Mouse (Mus musculus): Measurements from ENCODE around the gene Gm47841. TPM values are rescaled to one million over a fixed set of nuclear protein-coding genes. Genes with fewer than 3 reads are reported as not detected.

The Gm47841 gene
- polyA plus RNA-seq, 1 experiment from 2014 or later = not detected

DNA sequence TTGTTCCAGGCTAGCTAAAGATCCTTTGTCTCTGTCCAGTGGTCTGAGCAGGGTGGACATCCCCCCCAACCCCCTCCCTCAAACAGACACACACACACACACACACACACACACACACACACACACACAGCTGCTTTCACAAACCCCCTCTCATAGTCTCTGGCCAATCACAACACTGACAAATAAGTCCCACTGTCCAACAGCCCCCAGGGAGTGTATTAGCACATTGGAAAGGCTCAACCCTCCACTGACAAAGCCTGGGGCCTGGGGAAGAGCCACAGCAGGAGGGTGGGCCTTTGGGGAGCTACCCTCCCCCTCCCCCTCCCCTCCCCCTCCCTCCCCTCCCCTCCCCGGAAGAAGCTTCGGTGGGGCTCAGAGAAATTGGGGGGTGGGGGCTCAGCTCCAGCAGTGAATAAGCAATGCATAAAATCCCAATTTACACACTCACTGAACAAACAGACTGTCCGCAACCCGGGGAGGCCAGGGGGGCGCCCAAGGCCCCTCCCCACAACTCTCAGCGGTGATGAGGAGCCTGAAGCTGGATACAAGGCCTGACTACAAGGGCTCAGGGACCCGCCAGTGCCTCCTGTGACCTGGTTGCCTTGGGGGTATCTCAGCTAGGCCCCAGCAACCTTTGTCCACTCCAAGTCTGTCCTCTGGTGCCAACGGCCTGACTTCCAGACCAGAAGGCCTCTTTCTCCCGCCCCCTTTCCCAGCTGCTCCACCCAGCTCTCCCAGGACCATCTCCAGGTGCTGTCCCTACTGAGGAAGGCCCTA lies 19.9 kb upstream of the Gm47841 start:
- Histone ChIP-seq H3K4me3 (ENCODE audit: low read depth, low read length) (no peak overlapping the region), H3K9me3 (replicated peaks; ENCODE audit: control insufficient read depth, low read length, poor library complexity, severe bottlenecking) (no peaks in the 10 kb centered on the region), H3K27me3 (ENCODE audit: control insufficient read depth, insufficient read depth, low read depth, low read length) (no peaks in the 10 kb centered on the region), H3K9ac (ENCODE audit: low read depth, low read length) (no peak overlapping the region), H3K27ac (ENCODE audit: low read length) (no peak overlapping the region), H3K36me3 (ENCODE audit: control insufficient read depth, insufficient read depth, low read length) (no peaks in the 10 kb centered on the region), H3K4me1 (ENCODE audit: control insufficient read depth, insufficient read depth, low read length) (peaks cover 9% of the 10 kb centered on the region; the same call in 1 of the 2 replicates), H3K4me2 (ENCODE audit: low read length) (no peak overlapping the region)
- WGBS = 22% methylated on average over 7 of the region's 9 CpGs
- ATAC-seq = no peak

- no peaks in the 10 kb centered on the region for H3K9me3 ChIP-seq (replicated peaks; ENCODE audit: control insufficient read depth, low read length, poor library complexity, severe bottlenecking)
- no peak for ATAC-seq
- H3K27ac ChIP-seq (ENCODE audit: low read length) = no peak overlapping the region
- H3K4me2 ChIP-seq (ENCODE audit: low read length) = no peak overlapping the region
- 10% methylated on average over 5 of the region's 6 CpGs for WGBS
- no peaks in the 10 kb centered on the region for H3K36me3 ChIP-seq (ENCODE audit: control insufficient read depth, insufficient read depth, low read length)
- no peak overlapping the region for H3K9ac ChIP-seq (ENCODE audit: low read depth, low read length)
- no peak overlapping the region for H3K4me3 ChIP-seq (ENCODE audit: low read depth, low read length)
- no peaks in the 10 kb centered on the region for H3K27me3 ChIP-seq (ENCODE audit: control insufficient read depth, insufficient read depth, low read depth, low read length)
- H3K4me1 ChIP-seq (ENCODE audit: control insufficient read depth, insufficient read depth, low read length) = peaks cover 9% of the 10 kb centered on the region; the same call in 1 of the 2 replicates
These were observed 19.2 kb upstream of the Gm47841 start for GRCm38 (mm10) chr15:101066364-101066847.

GRCm38 (mm10) chr15:101065069-101065468 lies 17.9 kb upstream of the Gm47841 start:
- WGBS = 22% methylated on average over 6 of the region's 6 CpGs
- peaks cover 9% of the 10 kb centered on the region; the same call in 1 of the 2 replicates for H3K4me1 ChIP-seq (ENCODE audit: control insufficient read depth, insufficient read depth, low read length)

GRCm38 (mm10) chr15:101060280-101060852 lies 13.2 kb upstream of the Gm47841 start:
- H3K36me3 ChIP-seq (ENCODE audit: control insufficient read depth, insufficient read depth, low read length) = no peaks in the 10 kb centered on the region
- H3K4me2 ChIP-seq (ENCODE audit: low read length) = no peak overlapping the region
- no peak overlapping the region for H3K4me3 ChIP-seq (ENCODE audit: low read depth, low read length)
- H3K9me3 ChIP-seq (replicated peaks; ENCODE audit: control insufficient read depth, low read length, poor library complexity, severe bottlenecking) = no peaks in the 10 kb centered on the region
- H3K27ac ChIP-seq (ENCODE audit: low read length) = no peak overlapping the region
- no peaks in the 10 kb centered on the region for H3K4me1 ChIP-seq (ENCODE audit: control insufficient read depth, insufficient read depth, low read length)
- H3K27me3 ChIP-seq (ENCODE audit: control insufficient read depth, insufficient read depth, low read depth, low read length) = peaks cover 3% of the 10 kb centered on the region
- 35% methylated on average over 11 of the region's 11 CpGs for WGBS
- H3K9ac ChIP-seq (ENCODE audit: low read depth, low read length) = no peak overlapping the region
- no peak for ATAC-seq

More at GRCm38 (mm10) chr15:101065069-101065468, 17.9 kb upstream of the Gm47841 start:
- no peak overlapping the region for H3K9ac ChIP-seq (ENCODE audit: low read depth, low read length)
- H3K27ac ChIP-seq (ENCODE audit: low read length) = no peak overlapping the region
- no peaks in the 10 kb centered on the region for H3K36me3 ChIP-seq (ENCODE audit: control insufficient read depth, insufficient read depth, low read length)
- no peaks in the 10 kb centered on the region for H3K9me3 ChIP-seq (replicated peaks; ENCODE audit: control insufficient read depth, low read length, poor library complexity, severe bottlenecking)
- H3K27me3 ChIP-seq (ENCODE audit: control insufficient read depth, insufficient read depth, low read depth, low read length) = no peaks in the 10 kb centered on the region
- H3K4me3 ChIP-seq (ENCODE audit: low read depth, low read length) = no peak overlapping the region
- no peak overlapping the region for H3K4me2 ChIP-seq (ENCODE audit: low read length)
- no peak for ATAC-seq

DNA sequence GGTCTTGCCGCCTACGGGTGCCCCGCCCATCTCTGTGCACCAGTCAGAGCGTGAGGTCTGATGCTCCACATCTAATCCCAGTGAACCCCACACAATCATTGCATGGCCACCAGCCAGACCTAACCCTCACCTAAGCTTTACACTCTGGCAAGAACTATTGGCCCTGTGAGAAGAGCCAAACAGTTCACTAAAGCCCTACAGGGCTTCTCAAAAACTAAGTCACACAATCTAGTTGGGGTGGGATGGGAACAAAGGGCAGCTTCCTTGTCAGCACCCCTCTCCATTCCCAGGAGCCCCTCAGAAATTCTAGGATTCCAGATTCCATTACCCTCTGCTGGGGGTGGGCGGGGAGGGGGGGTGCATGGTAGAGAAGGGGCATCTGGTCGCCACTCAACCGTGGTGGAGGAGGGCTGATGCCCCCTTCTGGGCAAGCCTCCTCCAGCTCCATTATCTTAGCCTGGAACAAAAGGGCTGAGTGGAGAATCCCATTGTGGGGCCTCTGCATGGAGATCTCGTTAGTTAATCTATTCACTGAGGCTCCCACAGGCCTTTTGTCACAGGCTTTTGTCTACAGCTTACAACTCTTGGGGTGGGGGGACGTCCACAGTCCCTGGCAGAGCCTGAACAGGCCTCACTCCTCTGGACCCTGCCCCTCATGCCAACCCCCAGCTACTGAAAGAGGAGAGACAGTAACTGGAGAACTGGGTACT lies 12.5 kb upstream of the Gm47841 start:
- no peaks in the 10 kb centered on the region for H3K4me1 ChIP-seq (ENCODE audit: control insufficient read depth, insufficient read depth, low read length)
- 12% methylated on average over 9 of the region's 9 CpGs for WGBS

DNA sequence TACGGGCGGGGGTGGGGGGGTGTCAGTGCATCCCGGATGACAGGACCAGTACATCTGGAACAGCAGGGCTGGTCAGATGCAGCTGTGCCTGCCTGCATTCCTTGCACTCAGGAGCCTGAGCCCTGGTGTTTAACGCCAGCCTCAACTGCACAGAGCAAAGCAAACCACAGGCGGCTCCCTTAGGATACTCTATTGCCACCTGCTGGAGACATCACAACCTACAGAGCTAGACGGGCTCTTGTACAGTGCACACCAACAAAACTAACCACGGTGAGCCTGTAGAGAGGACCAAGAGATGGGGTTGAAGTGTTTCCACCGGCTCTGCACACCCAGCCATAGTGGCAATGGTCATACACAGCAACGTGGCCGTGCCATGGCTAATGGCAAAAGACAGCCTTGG lies 9.0 kb upstream of the Gm47841 start:
- no peaks in the 10 kb centered on the region for H3K36me3 ChIP-seq (ENCODE audit: control insufficient read depth, insufficient read depth, low read length)
- peaks cover 10% of the 10 kb centered on the region for H3K4me1 ChIP-seq (ENCODE audit: control insufficient read depth, insufficient read depth, low read length)
- H3K4me3 ChIP-seq (ENCODE audit: low read depth, low read length) = no peak overlapping the region
- H3K9ac ChIP-seq (ENCODE audit: low read depth, low read length) = no peak overlapping the region
- H3K9me3 ChIP-seq (replicated peaks; ENCODE audit: control insufficient read depth, low read length, poor library complexity, severe bottlenecking) = no peaks in the 10 kb centered on the region
- ATAC-seq = peak; percentile 69
- H3K27ac ChIP-seq (ENCODE audit: low read length) = no peak overlapping the region
- peaks cover 41% of the 10 kb centered on the region for H3K27me3 ChIP-seq (ENCODE audit: control insufficient read depth, insufficient read depth, low read depth, low read length)
- H3K4me2 ChIP-seq (ENCODE audit: low read length) = no peak overlapping the region
- 41% methylated on average over 10 of the region's 10 CpGs for WGBS

More for the DNA sequence above, 12.5 kb upstream of the Gm47841 start:
- Histone ChIP-seq H3K4me2 (ENCODE audit: low read length) (no peak overlapping the region), H3K9ac (ENCODE audit: low read depth, low read length) (no peak overlapping the region), H3K36me3 (ENCODE audit: control insufficient read depth, insufficient read depth, low read length) (no peaks in the 10 kb centered on the region), H3K4me3 (ENCODE audit: low read depth, low read length) (no peak overlapping the region), H3K9me3 (replicated peaks; ENCODE audit: control insufficient read depth, low read length, poor library complexity, severe bottlenecking) (no peaks in the 10 kb centered on the region), H3K27ac (ENCODE audit: low read length) (no peak overlapping the region), H3K27me3 (ENCODE audit: control insufficient read depth, insufficient read depth, low read depth, low read length) (peaks cover 9% of the 10 kb centered on the region)
- ATAC-seq = peak; percentile 36; the same call in 1 of the 2 replicates

DNA sequence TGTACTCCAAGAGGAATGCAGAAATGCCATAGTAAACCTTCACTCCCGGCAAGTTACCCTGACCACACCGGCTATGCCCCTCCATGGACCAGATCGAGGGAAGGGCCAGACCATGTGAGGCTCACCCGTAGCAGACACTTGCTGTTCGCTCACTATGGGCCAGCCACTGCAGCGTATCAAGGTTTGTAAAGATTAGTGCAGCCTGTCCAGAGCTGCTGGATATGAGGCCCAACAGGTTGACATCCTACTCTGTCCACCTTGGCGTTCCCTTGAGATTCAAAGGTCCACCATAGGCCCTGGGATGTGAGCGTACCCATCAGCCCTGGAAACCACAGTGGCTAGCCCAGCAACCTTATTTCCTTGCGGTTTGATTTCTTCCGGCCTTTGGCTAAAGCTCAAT lies 7.3 kb upstream of the Gm47841 start:
- no peak overlapping the region for H3K4me3 ChIP-seq (ENCODE audit: low read depth, low read length)
- 77% methylated on average over 10 of the region's 10 CpGs for WGBS
- H3K9me3 ChIP-seq (replicated peaks; ENCODE audit: control insufficient read depth, low read length, poor library complexity, severe bottlenecking) = no peaks in the 10 kb centered on the region
- ATAC-seq = no peak
- no peak overlapping the region for H3K9ac ChIP-seq (ENCODE audit: low read depth, low read length)
- peaks cover 10% of the 10 kb centered on the region for H3K4me1 ChIP-seq (ENCODE audit: control insufficient read depth, insufficient read depth, low read length)
- no peak overlapping the region for H3K4me2 ChIP-seq (ENCODE audit: low read length)
- H3K27ac ChIP-seq (ENCODE audit: low read length) = no peak overlapping the region
- no peaks in the 10 kb centered on the region for H3K36me3 ChIP-seq (ENCODE audit: control insufficient read depth, insufficient read depth, low read length)
- peaks cover 48% of the 10 kb centered on the region for H3K27me3 ChIP-seq (ENCODE audit: control insufficient read depth, insufficient read depth, low read depth, low read length)

GRCm38 (mm10) chr15:101053832-101054459 lies 6.7 kb upstream of the Gm47841 start:
- ATAC-seq = no peak
- peak overlapping the region; percentile 62 for H3K4me2 ChIP-seq (ENCODE audit: low read length)
- H3K9ac ChIP-seq (ENCODE audit: low read depth, low read length) = peak overlapping the region; percentile 44; the same call in 1 of the 2 replicates
- H3K27me3 ChIP-seq (ENCODE audit: control insufficient read depth, insufficient read depth, low read depth, low read length) = peaks cover 50% of the 10 kb centered on the region
- H3K36me3 ChIP-seq (ENCODE audit: control insufficient read depth, insufficient read depth, low read length) = no peaks in the 10 kb centered on the region
- H3K27ac ChIP-seq (ENCODE audit: low read length) = no peak overlapping the region
- no peaks in the 10 kb centered on the region for H3K9me3 ChIP-seq (replicated peaks; ENCODE audit: control insufficient read depth, low read length, poor library complexity, severe bottlenecking)
- peak overlapping the region; percentile 45 for H3K4me3 ChIP-seq (ENCODE audit: low read depth, low read length)
- 8% methylated on average over 58 of the region's 65 CpGs for WGBS
- H3K4me1 ChIP-seq (ENCODE audit: control insufficient read depth, insufficient read depth, low read length) = peaks cover 10% of the 10 kb centered on the region
